Mouse (Mus musculus): ENCODE data around the gene Nek1. TPM values are rescaled to one million over a fixed set of nuclear protein-coding genes. Genes with fewer than 3 reads are reported as not detected.

The Nek1 gene
- total and polyA plus RNA-seq, 3 experiments: 8.9 to 35.3 (median 15.6) TPM

- DNase-seq (ENCODE audit: low read depth, low spot score): peak; percentile 48
- H3K9me3 ChIP-seq (replicated peaks; ENCODE audit: insufficient read depth, low read length): no peaks in the 10 kb centered on the region
- H3K27me3 ChIP-seq (ENCODE audit: control insufficient read depth in 1 of 2, insufficient read depth in 2 of 2, low read length in 2 of 2): no peaks in the 10 kb centered on the region
- peak overlapping the region in 1 of 2 experiments; percentile 88; a peak in 1 of 4 replicates for H3K4me3 ChIP-seq (ENCODE audit: control insufficient read depth in 1 of 2, insufficient read depth in 1 of 2, low read depth in 2 of 2, low read length in 2 of 2)
- peak; percentile 47; the same call in 1 of the 2 replicates for TF ChIP-seq GATA1 (IDR thresholded peaks at IDR 0.05; ENCODE audit: low read depth, low read length)
- TF ChIP-seq TCF12 (IDR thresholded peaks at IDR 0.05; ENCODE audit: low read depth, low read length): 0 out of 2 replicates have a peak, but pooled peaks have one; percentile 15
- peak; percentile 94 for TF ChIP-seq RCOR1 (IDR thresholded peaks at IDR 0.05; ENCODE audit: low read depth, low read length)
- no peak for TF ChIP-seq MXI1 (IDR thresholded peaks at IDR 0.05; ENCODE audit: low read depth, low read length)
- TF ChIP-seq MYC (IDR thresholded peaks at IDR 0.05; ENCODE audit: low read depth, low read length): no peak
- no peak for TF ChIP-seq ZKSCAN1 (IDR thresholded peaks at IDR 0.05; ENCODE audit: low read depth, low read length)
- peaks cover 16 to 21% of the 10 kb centered on the region in 2 experiments for H3K4me1 ChIP-seq (ENCODE audit: control insufficient read depth in 1 of 2, insufficient read depth in 2 of 2, low read length in 2 of 2)
- peak overlapping the region; percentile 14; the same call in 1 of the 2 replicates for H3K9ac ChIP-seq (ENCODE audit: control insufficient read depth, low read depth, low read length, poor library complexity, severe bottlenecking)
- H3K27ac ChIP-seq (ENCODE audit: control insufficient read depth, low read depth, low read length): no peak overlapping the region
- peaks cover 0 to 50% of the 10 kb centered on the region in 2 experiments; a peak in 2 of 4 replicates for H3K36me3 ChIP-seq (ENCODE audit: control insufficient read depth in 1 of 2, insufficient read depth in 2 of 2, low read length in 2 of 2)
- peaks cover 51% of the 10 kb centered on the region for H3K79me2 ChIP-seq (ENCODE audit: control insufficient read depth, insufficient read depth, low read length, poor library complexity)
Measured at GRCm38 (mm10) chr8:60981388-60981787, 11.6 kb upstream of the Nek1 start.

DNA sequence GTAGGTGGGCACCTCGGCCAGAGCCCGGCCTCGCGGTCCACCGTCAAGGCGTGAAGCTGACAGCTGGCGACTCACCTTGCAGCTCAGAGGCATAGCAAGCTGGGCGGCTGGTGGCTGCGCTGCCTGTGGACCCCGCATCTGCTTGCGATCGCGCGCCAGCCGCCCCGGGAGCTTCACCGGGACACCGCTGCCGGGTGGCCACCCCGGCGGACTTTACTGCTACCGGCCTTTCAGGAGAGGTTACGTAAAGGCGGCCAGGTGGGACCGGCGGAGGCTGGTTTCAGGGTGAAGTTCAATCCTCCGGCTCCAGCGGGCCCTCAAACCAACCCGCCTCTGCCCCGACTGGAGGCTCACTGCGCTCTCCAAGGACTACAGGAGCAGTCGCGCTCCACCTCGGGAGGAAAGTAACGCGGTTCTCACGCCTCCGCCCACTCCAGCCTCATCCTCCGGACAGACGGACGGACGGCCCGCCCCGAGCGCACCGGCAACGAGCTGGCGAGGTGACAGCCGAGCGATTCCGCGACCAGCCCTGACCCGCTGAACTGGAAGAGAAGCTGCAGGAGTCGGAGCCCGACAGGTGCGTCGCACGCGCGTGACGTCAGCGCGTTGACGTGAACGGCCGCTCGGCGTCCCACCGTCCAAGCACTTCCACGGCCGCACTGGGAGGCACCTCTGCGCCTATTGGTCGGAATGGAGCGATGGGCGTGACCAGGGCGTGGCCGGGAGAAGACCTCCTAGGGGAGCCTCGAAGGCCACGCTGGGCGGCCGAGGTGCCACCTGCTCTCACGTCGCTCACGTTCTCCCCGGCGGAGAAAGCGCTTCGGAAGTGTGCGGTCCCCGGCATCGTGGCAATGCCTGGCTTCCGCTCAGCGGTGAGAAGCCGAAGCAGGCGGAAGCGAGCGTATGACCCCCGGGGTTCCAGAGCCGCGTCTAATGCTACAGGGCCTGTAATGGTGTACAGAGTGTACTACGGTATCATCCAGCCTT is 10.0 kb upstream of the Nek1 start, which contains the start of gene Clcn3:
Clcn3 (minus strand) TSS at position 600 of the 987 bp plus-strand sequence.
- Histone ChIP-seq H3K9me3 (replicated peaks; ENCODE audit: insufficient read depth, low read length) (no peaks in the 10 kb centered on the region), H3K4me3 (ENCODE audit: control insufficient read depth in 1 of 2, insufficient read depth in 1 of 2, low read depth in 2 of 2, low read length in 2 of 2) (peak within 1 kb of the TSS; percentile 88 to 94), H3K27ac (ENCODE audit: control insufficient read depth, low read depth, low read length) (peak within 1 kb of the TSS; percentile 96), H3K27me3 (ENCODE audit: control insufficient read depth in 1 of 2, insufficient read depth in 2 of 2, low read length in 2 of 2) (no peaks in the 10 kb centered on the region), H3K79me2 (ENCODE audit: control insufficient read depth, insufficient read depth, low read length, poor library complexity) (peaks cover 40% of the 10 kb centered on the region), H3K36me3 (ENCODE audit: control insufficient read depth in 1 of 2, insufficient read depth in 2 of 2, low read length in 2 of 2) (peaks cover 0 to 38% of the 10 kb centered on the region in 2 experiments; a peak in 2 of 4 replicates), H3K9ac (ENCODE audit: control insufficient read depth, low read depth, low read length, poor library complexity, severe bottlenecking) (peak within 1 kb of the TSS; percentile 88), H3K4me1 (ENCODE audit: control insufficient read depth in 1 of 2, insufficient read depth in 2 of 2, low read length in 2 of 2) (peaks cover 12 to 14% of the 10 kb centered on the region in 2 experiments)
- peak; percentile 99 for DNase-seq (ENCODE audit: low read depth, low spot score)
- TF ChIP-seq POLR2AphosphoS5 (IDR thresholded peaks at IDR 0.05; ENCODE audit: borderline replicate concordance, low read depth, low read length) (no peak; the same call in 1 of the 2 replicates), HCFC1 (IDR thresholded peaks at IDR 0.05; ENCODE audit: low read depth, low read length) (peak; percentile 89), USF2 (IDR thresholded peaks at IDR 0.05; ENCODE audit: borderline replicate concordance in 1 of 2, insufficient read depth in 1 of 2, low read depth in 1 of 2, low read length in 2 of 2) (no peak), MAX (IDR thresholded peaks at IDR 0.05; ENCODE audit: low read length) (peak; percentile 89; the same call in 1 of the 2 replicates), UBTF (IDR thresholded peaks at IDR 0.05; ENCODE audit: borderline replicate concordance, insufficient read depth, low read depth, low read length) (peak; percentile 67; the same call in 1 of the 2 replicates), USF1 (IDR thresholded peaks at IDR 0.05; ENCODE audit: low read depth, low read length) (no peak), MYB (IDR thresholded peaks at IDR 0.05; ENCODE audit: low read depth, low read length) (peak; percentile 82), TAL1 (IDR thresholded peaks at IDR 0.05; ENCODE audit: low read length) (no peak), CHD1 (IDR thresholded peaks at IDR 0.05; ENCODE audit: low read depth, low read length) (peak; percentile 71; the same call in 1 of the 2 replicates), E2F4 (IDR thresholded peaks at IDR 0.05; ENCODE audit: borderline replicate concordance, low read depth, low read length) (no peak), BHLHE40 (IDR thresholded peaks at IDR 0.05; ENCODE audit: borderline replicate concordance, low read depth, low read length) (peak; percentile 76), ETS1 (IDR thresholded peaks at IDR 0.05; ENCODE audit: low read depth, low read length) (peak; percentile 65; the same call in 1 of the 2 replicates), NELFE (IDR thresholded peaks at IDR 0.05; ENCODE audit: low read depth, low read length) (peak; percentile 98), MEF2A (IDR thresholded peaks at IDR 0.05; ENCODE audit: extremely low read depth, insufficient replicate concordance, low read depth, low read length, poor library complexity, severe bottlenecking) (no peak), KAT2A (conservative IDR thresholded peaks at IDR 0.05; ENCODE audit: low read depth, low read length) (peak; percentile 64), CTCF (IDR thresholded peaks at IDR 0.05 in 2 of 3, conservative IDR thresholded peaks at IDR 0.05 in 1 of 3; ENCODE audit: control insufficient read depth in 1 of 3, insufficient read depth in 1 of 3, low read depth in 2 of 3, low read length in 3 of 3, poor library complexity in 1 of 3, severe bottlenecking in 1 of 3) (no peak), TBP (IDR thresholded peaks at IDR 0.05; ENCODE audit: low read depth, low read length) (peak; percentile 79), MXI1 (IDR thresholded peaks at IDR 0.05; ENCODE audit: low read depth, low read length) (no peak; the same call in 1 of the 2 replicates), JUND (IDR thresholded peaks at IDR 0.05; ENCODE audit: low read depth, low read length) (no peak), SMC3 (IDR thresholded peaks at IDR 0.05; ENCODE audit: low read depth, low read length) (no peak), ZMIZ1 (IDR thresholded peaks at IDR 0.05; ENCODE audit: low read depth, low read length) (peak; percentile 91), GABPA (IDR thresholded peaks at IDR 0.05; ENCODE audit: low read depth, low read length) (no peak)

Measured in MEL (cell line).